Mouse (Mus musculus): ENCODE measurements at regions not wholly inside any gene's neighbourhood (a gene's known extent, or its start where the extent isn't known, plus 50 kb on each side); places are given as distances from the start of the nearest gene placed in this dataset.

- TF ChIP-seq ZNF384 (IDR thresholded peaks at IDR 0.05; ENCODE audit: low read depth, low read length) (no peak), CHD2 (IDR thresholded peaks at IDR 0.05; ENCODE audit: low read depth, low read length) (no peak), HCFC1 (IDR thresholded peaks at IDR 0.05; ENCODE audit: borderline replicate concordance, insufficient read depth, low read length) (no peak), MAFK (IDR thresholded peaks at IDR 0.05; ENCODE audit: insufficient read depth, low read depth, low read length) (no peak)
Measured at GRCm38 (mm10) chr4:56284490-56284889, 455.4 kb upstream of the Gm26657 start.
